Mouse (Mus musculus) CH12.LX (cell line): ENCODE measurements at regions not wholly inside any gene's neighbourhood (a gene's known extent, or its start where the extent isn't known, plus 50 kb on each side); places are given as distances from the start of the nearest gene placed in this dataset.

Experiments used
- DNase-seq: peaks from one replicate; pipeline ENCODE4 v3.0.0-alpha.2; 2013; ENCODE audit errors: extremely low read depth
- H3K27ac ChIP-seq: 2 replicates; pipeline ENCODE4 v1.5.1; 2012; ENCODE audit warnings: low read depth, mild to moderate bottlenecking, control low read depth, moderate library complexity; ENCODE audit not compliant: insufficient read depth
- H3K27me3 ChIP-seq: replicated peaks from 2 replicates; pipeline ENCODE3; 2012; ENCODE audit warnings: inconsistent platforms
- H3K36me3 ChIP-seq, 2 experiments: replicated peaks in 1 of 2; 2 replicates each; pipeline versions ENCODE3 to v1.6.1; 2012; ENCODE audit warnings: inconsistent platforms in 1 of 2, low read length in 1 of 2, mild to moderate bottlenecking in 1 of 2, mixed read lengths in 1 of 2, moderate library complexity in 1 of 2; ENCODE audit not compliant: control insufficient read depth in 1 of 2, insufficient read depth in 1 of 2
- H3K4me1 ChIP-seq, 2 experiments: 2 replicates each; pipeline ENCODE4 v1.6.1; 2012; ENCODE audit warnings: inconsistent platforms in 1 of 2, moderate library complexity in 1 of 2; ENCODE audit not compliant: insufficient read depth in 2 of 2, control insufficient read depth in 1 of 2
- H3K4me2 ChIP-seq: 2 replicates; pipeline ENCODE4 v1.6.1; 2012; ENCODE audit warnings: low read depth, mild to moderate bottlenecking, control low read depth; ENCODE audit not compliant: poor library complexity, insufficient read depth, severe bottlenecking
- H3K4me3 ChIP-seq, 3 experiments: fragments of 150-350 bp in 1 of 3; sonication (generic) in 1 of 3; replicated peaks in 1 of 3; 2 replicates each; pipeline versions ENCODE3 to v1.5.1; 2011 to 2012; ENCODE audit warnings: low read depth in 2 of 3, low read length in 2 of 3, mild to moderate bottlenecking in 2 of 3, moderate library complexity in 2 of 3, control low read depth in 1 of 3, improper control_type of control experiment in 1 of 3, inconsistent platforms in 1 of 3, mixed read lengths in 1 of 3; ENCODE audit not compliant: poor library complexity in 1 of 3
- H3K79me2 ChIP-seq: replicated peaks from 2 replicates; pipeline ENCODE4 v1.6.1; 2012; ENCODE audit warnings: mild to moderate bottlenecking, moderate library complexity; ENCODE audit not compliant: control insufficient read depth, poor library complexity, insufficient read depth, severe bottlenecking; ENCODE audit errors: extremely low read depth
- H3K9ac ChIP-seq: 2 replicates; pipeline ENCODE4 v1.6.1; 2012; ENCODE audit warnings: low read depth, mild to moderate bottlenecking, control low read depth, moderate library complexity; ENCODE audit not compliant: insufficient read depth
- H3K9me3 ChIP-seq: replicated peaks from 2 replicates; pipeline ENCODE3; 2012; ENCODE audit warnings: low read length, inconsistent platforms, mixed read lengths
- CHD1 ChIP-seq: IDR thresholded peaks from 2 replicates; pipeline ENCODE4 v1.6.1; 2012; ENCODE audit warnings: low read depth, low read length, improper control_type of control experiment, inconsistent platforms
- CHD2 ChIP-seq: IDR thresholded peaks from 2 replicates; pipeline ENCODE4 v1.6.1; 2011; ENCODE audit warnings: low read length, improper control_type of control experiment
- ELF1 ChIP-seq: IDR thresholded peaks from 2 replicates; pipeline ENCODE4 v1.6.1; 2014; ENCODE audit warnings: low read depth, mild to moderate bottlenecking, inconsistent platforms, low read length, improper control_type of control experiment
- EP300 ChIP-seq: IDR thresholded peaks from 2 replicates; pipeline ENCODE4 v1.6.1; 2011; ENCODE audit warnings: low read length, improper control_type of control experiment
- GABPA ChIP-seq: IDR thresholded peaks from 2 replicates; pipeline ENCODE4 v1.6.1; 2012; ENCODE audit warnings: low read depth, low read length, improper control_type of control experiment, inconsistent platforms; ENCODE audit not compliant: insufficient replicate concordance
- HCFC1 ChIP-seq: IDR thresholded peaks from 2 replicates; pipeline ENCODE4 v1.6.1; 2012; ENCODE audit warnings: low read depth, mild to moderate bottlenecking, inconsistent platforms, low read length, improper control_type of control experiment
- IRF4 ChIP-seq: IDR thresholded peaks from 2 replicates; pipeline ENCODE4 v1.6.1; 2014; ENCODE audit warnings: low read depth, mild to moderate bottlenecking, inconsistent platforms, low read length, improper control_type of control experiment
- JUND ChIP-seq: conservative IDR thresholded peaks from 2 replicates; pipeline ENCODE4 v1.6.1; 2011; ENCODE audit warnings: low read depth, low read length, improper control_type of control experiment
- KAT2A ChIP-seq: IDR thresholded peaks from 2 replicates; pipeline ENCODE4 v1.6.1; 2012; ENCODE audit warnings: low read length, improper control_type of control experiment, inconsistent platforms; ENCODE audit not compliant: insufficient replicate concordance
- MAFK ChIP-seq: IDR thresholded peaks from 2 replicates; pipeline ENCODE4 v1.6.1; 2011; ENCODE audit warnings: low read length, improper control_type of control experiment; ENCODE audit not compliant: insufficient replicate concordance
- MAX ChIP-seq: IDR thresholded peaks from 2 replicates; pipeline ENCODE4 v1.6.1; 2011; ENCODE audit warnings: low read length, improper control_type of control experiment
- MAZ ChIP-seq: IDR thresholded peaks from 2 replicates; pipeline ENCODE4 v1.6.1; 2012; ENCODE audit warnings: low read depth, mild to moderate bottlenecking, inconsistent platforms, low read length, improper control_type of control experiment, moderate library complexity
- MXI1 ChIP-seq: IDR thresholded peaks from 2 replicates; pipeline ENCODE4 v1.6.1; 2011; ENCODE audit warnings: mild to moderate bottlenecking, low read depth, low read length, improper control_type of control experiment
- MYC ChIP-seq: IDR thresholded peaks from 2 replicates; pipeline ENCODE4 v1.6.1; 2011; ENCODE audit warnings: low read depth, mild to moderate bottlenecking, improper control_type of control experiment, low read length
- NRF1 ChIP-seq: IDR thresholded peaks from 2 replicates; pipeline ENCODE4 v1.6.1; 2014; ENCODE audit warnings: low read depth, mild to moderate bottlenecking, inconsistent platforms, low read length, improper control_type of control experiment, moderate library complexity
- POLR2A ChIP-seq: IDR thresholded peaks from 2 replicates; pipeline ENCODE4 v1.6.1; 2011; ENCODE audit warnings: low read depth, mild to moderate bottlenecking, improper control_type of control experiment, low read length
- POLR2AphosphoS2 ChIP-seq: IDR thresholded peaks from 2 replicates; pipeline ENCODE4 v1.6.1; 2011; ENCODE audit warnings: low read depth, low read length, improper control_type of control experiment
- RAD21 ChIP-seq: IDR thresholded peaks from 2 replicates; pipeline ENCODE4 v1.6.1; 2011; ENCODE audit warnings: low read depth, mild to moderate bottlenecking, low read length, improper control_type of control experiment, moderate library complexity
- RCOR1 ChIP-seq: conservative IDR thresholded peaks from 2 replicates; pipeline ENCODE4 v1.6.1; 2012; ENCODE audit warnings: low read depth, mild to moderate bottlenecking, inconsistent platforms, low read length, improper control_type of control experiment
- SMC3 ChIP-seq: IDR thresholded peaks from 2 replicates; pipeline ENCODE4 v1.6.1; 2011; ENCODE audit warnings: low read depth, low read length, improper control_type of control experiment
- TCF12 ChIP-seq: IDR thresholded peaks from 2 replicates; pipeline ENCODE4 v1.6.1; 2014; ENCODE audit warnings: low read depth, mild to moderate bottlenecking, inconsistent platforms, low read length, improper control_type of control experiment
- USF1 ChIP-seq: IDR thresholded peaks from 2 replicates; pipeline ENCODE4 v1.6.1; 2014; ENCODE audit warnings: low read depth, mild to moderate bottlenecking, inconsistent platforms, low read length, improper control_type of control experiment
- USF2 ChIP-seq: conservative IDR thresholded peaks from 2 replicates; pipeline ENCODE4 v1.6.1; 2011; ENCODE audit warnings: low read depth, low read length, improper control_type of control experiment
- ZC3H11A ChIP-seq: IDR thresholded peaks from 2 replicates; pipeline ENCODE4 v1.6.1; 2012; ENCODE audit warnings: low read depth, mild to moderate bottlenecking, inconsistent platforms, low read length, improper control_type of control experiment
- ZKSCAN1 ChIP-seq: IDR thresholded peaks from 2 replicates; pipeline ENCODE4 v1.6.1; 2012; ENCODE audit warnings: low read depth, inconsistent platforms, low read length, improper control_type of control experiment, borderline replicate concordance
- ZMIZ1 ChIP-seq: IDR thresholded peaks from 2 replicates; pipeline ENCODE4 v1.6.1; 2012; ENCODE audit warnings: low read depth, mild to moderate bottlenecking, inconsistent platforms, low read length, improper control_type of control experiment
- ZNF384 ChIP-seq: IDR thresholded peaks from 2 replicates; pipeline ENCODE4 v1.6.1; 2012; ENCODE audit warnings: low read depth, low read length, improper control_type of control experiment, inconsistent platforms
- dilution Hi-C: fragments of 300-500 bp; cut with MboI; formaldehyde crosslinking; loops from 2 replicates; pipeline ENCODE4 v1.14.3; 2020; ENCODE audit warnings: low sequenced_read_pairs; ENCODE audit not compliant: extremely low pct_unique_long_range_greater_than_20kb, extremely low pct_ligation_motif_present
- in situ Hi-C: fragments of 300-500 bp; cut with MboI; formaldehyde crosslinking; loops from 3 replicates; pipeline ENCODE4 v1.14.3; 2019; ENCODE audit warnings: low sequenced_read_pairs, low pct_ligation_motif_present, low pct_unique_long_range_greater_than_20kb, mixed read lengths

GRCm38 (mm10) chr15:50417641-50418040 lies 3467.1 kb upstream of the Gm7489 start:
- peaks cover 29% of the 10 kb centered on the region for H3K9me3 ChIP-seq
- TF ChIP-seq MYC (no peak), RAD21 (no peak), IRF4 (no peak), CHD2 (no peak), ZMIZ1 (no peak), MAX (no peak), ELF1 (no peak), ZKSCAN1 (no peak), USF1 (no peak), MAZ (no peak), ZNF384 (no peak), TCF12 (no peak), USF2 (no peak), HCFC1 (no peak), KAT2A (no peak), RCOR1 (no peak), POLR2A (no peak), POLR2AphosphoS2 (no peak), EP300 (no peak), CHD1 (no peak)
- TF ChIP-seq, all 38 proteins: peak for 0

GRCm38 (mm10) chr15:50423082-50423665 lies 3461.5 kb upstream of the Gm7489 start:
- H3K9ac ChIP-seq = no peak overlapping the region
- H3K27me3 ChIP-seq = no peaks in the 10 kb centered on the region
- dilution Hi-C loops = no loop called here
- H3K4me1 ChIP-seq = no peaks in the 10 kb centered on the region
- TF ChIP-seq RAD21 = no peak
- no peak for TF ChIP-seq USF2
- no peak for TF ChIP-seq ZC3H11A
- TF ChIP-seq IRF4 = no peak
- TF ChIP-seq CHD1 = no peak
- TF ChIP-seq SMC3 = no peak
- TF ChIP-seq GABPA = no peak
- TF ChIP-seq ELF1 = no peak
- TF ChIP-seq JUND = no peak
- TF ChIP-seq ZMIZ1 = no peak
- TF ChIP-seq KAT2A = no peak
- TF ChIP-seq CHD2 = no peak
- no peak for TF ChIP-seq EP300
- no peak for TF ChIP-seq NRF1
- TF ChIP-seq POLR2A = no peak
- TF ChIP-seq MXI1 = no peak
- no peak for TF ChIP-seq MAFK
- TF ChIP-seq ZKSCAN1 = no peak
- TF ChIP-seq, all 38 proteins: peak for 0
- Histone ChIP-seq H3K27ac (no peak overlapping the region), H3K79me2 (no peaks in the 10 kb centered on the region), H3K36me3 (no peaks in the 10 kb centered on the region), H3K4me2 (no peak overlapping the region), H3K9me3 (peaks cover 16% of the 10 kb centered on the region), H3K4me3 (no peak overlapping the region)
- in situ Hi-C loops = no loop called here
- DNase-seq = no peak

More at GRCm38 (mm10) chr15:50417641-50418040, 3467.1 kb upstream of the Gm7489 start:
- no peak for DNase-seq
- in situ Hi-C loops (no loop called here), dilution Hi-C loops (no loop called here)
- H3K27me3 ChIP-seq = no peaks in the 10 kb centered on the region
- H3K4me1 ChIP-seq = no peaks in the 10 kb centered on the region
- H3K4me3 ChIP-seq = no peak overlapping the region
- H3K27ac ChIP-seq = no peak overlapping the region
- H3K9ac ChIP-seq = no peak overlapping the region
- H3K4me2 ChIP-seq = no peak overlapping the region
- H3K79me2 ChIP-seq = no peaks in the 10 kb centered on the region
- no peaks in the 10 kb centered on the region for H3K36me3 ChIP-seq
